Mouse (Mus musculus): Measurements from ENCODE around the gene Chmp6. TPM values are rescaled to one million over a fixed set of nuclear protein-coding genes. Genes with fewer than 3 reads are reported as not detected.

Chmp6 gene
- total RNA-seq, 2 experiments from 2014 or later: 37.3 to 37.9 TPM

DNA sequence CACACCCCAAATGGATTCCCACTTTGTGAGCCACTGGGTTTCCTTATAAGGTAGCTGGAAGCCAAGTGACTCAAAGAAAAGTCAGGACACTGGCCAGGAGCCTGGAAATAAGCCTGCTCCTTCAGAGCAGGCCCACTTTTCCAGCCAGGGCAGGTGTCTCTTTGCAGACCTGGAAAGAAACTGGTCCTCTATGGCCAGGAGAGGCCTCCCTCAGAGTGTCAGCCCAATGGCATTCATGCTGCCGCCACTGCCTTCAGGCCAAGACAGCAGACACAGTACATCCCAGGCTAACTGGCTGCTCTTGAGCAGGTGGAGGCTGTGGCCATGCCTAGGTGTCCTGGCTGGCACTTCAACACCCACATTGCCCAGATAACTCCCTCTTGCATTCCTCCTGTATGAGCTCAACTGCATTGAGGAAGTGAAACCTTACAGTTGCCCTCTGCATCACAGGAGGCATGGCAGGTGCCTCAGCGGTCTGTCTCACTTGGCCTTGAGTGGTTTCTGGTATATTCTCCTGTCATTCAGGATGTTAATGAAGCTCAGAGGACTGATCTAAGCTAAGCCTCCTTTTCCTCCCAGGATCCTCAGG is 41.6 kb downstream of the Chmp6 start:
- DNase-seq (ENCODE audit: low spot score in 2 of 2): no peak

GRCm38 (mm10) chr11:119955432-119955831 is 42.2 kb downstream of the Chmp6 start:
- DNase-seq (ENCODE audit: low spot score in 2 of 2): no peak

- DNase-seq (ENCODE audit: low spot score in 2 of 2): no peak
These were observed 43.3 kb downstream of the Chmp6 start for GRCm38 (mm10) chr11:119956590-119956989.

- no peak for DNase-seq (ENCODE audit: low spot score in 2 of 2)
These were observed 45.6 kb downstream of the Chmp6 start for GRCm38 (mm10) chr11:119958856-119959255.

GRCm38 (mm10) chr11:119959714-119960113 is 46.5 kb downstream of the Chmp6 start:
- no peak for DNase-seq (ENCODE audit: low spot score in 2 of 2)

- DNase-seq (ENCODE audit: low spot score in 2 of 2): no peak
These were observed 47.4 kb downstream of the Chmp6 start for GRCm38 (mm10) chr11:119960671-119961070.

- no peak for DNase-seq (ENCODE audit: low spot score in 2 of 2)
These were observed 48.3 kb downstream of the Chmp6 start for GRCm38 (mm10) chr11:119961511-119961910.

DNA sequence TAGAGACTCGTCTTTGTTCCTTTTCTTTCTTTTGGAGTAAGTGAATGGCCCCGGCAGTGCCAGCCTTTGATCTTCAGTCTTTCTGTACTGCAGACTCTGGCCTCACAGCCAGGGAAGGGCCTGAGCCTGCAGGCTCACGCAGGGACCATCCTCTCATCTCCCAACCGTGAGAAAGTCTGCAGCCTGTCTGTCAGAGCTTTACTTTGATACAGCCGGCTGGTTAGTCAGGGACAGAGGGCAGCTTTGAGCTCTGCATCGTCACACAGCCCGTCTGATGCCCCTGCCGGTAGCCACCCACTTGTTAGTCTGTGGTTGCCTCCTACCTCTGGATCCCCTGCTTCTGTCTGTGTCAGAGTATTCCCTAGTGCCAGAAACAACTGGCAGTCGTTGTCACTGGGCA is 51.8 kb downstream of the Chmp6 start:
- no peak for DNase-seq (ENCODE audit: low spot score in 2 of 2)

- DNase-seq (ENCODE audit: low spot score in 2 of 2): no peak
These were observed 53.1 kb downstream of the Chmp6 start for GRCm38 (mm10) chr11:119966294-119966693.

DNA sequence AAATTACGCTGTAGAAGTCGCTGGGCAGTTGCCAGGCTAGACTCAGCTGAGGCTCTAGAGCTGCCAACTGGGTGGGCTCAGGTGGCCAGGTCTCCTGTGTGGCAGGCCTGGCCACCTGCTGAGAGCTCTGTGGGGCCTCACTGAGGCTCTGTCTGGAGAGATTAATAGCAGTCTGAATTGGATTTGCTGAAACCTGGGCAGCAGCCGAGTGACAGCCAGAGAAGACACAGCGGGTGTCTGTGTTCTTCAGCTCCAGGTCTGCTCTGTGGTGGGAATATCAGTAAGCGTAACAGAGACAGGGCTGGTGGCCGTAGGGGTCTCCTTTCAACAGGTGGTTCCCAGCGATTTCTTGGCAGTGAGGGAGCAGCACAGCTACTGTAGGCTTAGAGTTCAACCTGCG is 54.2 kb downstream of the Chmp6 start:
- no peak for DNase-seq (ENCODE audit: low spot score in 2 of 2)

DNA sequence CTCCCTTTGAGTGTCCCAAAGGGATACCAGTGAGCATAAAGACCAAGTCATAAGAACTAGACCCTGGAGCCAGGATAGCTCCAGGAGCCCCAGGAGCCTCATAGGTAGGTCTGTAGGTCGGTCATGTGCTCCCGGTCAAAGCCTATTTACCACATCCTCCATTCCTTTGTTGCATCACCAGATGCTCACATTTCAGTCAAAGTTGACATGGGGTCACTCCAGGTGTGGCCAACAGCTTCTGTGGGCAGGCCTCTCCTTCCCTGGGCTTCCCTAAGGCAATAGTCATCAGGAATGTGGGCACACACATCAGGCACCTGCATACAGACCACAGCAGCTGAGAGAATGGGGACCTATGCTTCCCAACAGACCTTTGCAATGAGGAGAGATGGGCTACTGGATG is 54.7 kb downstream of the Chmp6 start:
- no peak for DNase-seq (ENCODE audit: low spot score in 2 of 2)

Other genes starting within 250 kb of the Chmp6 start
- 1 to 10 TPM; 8.1 to 8.5 TPM for gene Baiap2, start 29.3 kb downstream of the Chmp6 start, total RNA-seq (2021)
- 10 to 100 TPM; 25.9 to 29.2 TPM for gene Aatk, start 133.7 kb downstream of the Chmp6 start, total RNA-seq (2021)
- gene Cep131, start 173.4 kb downstream of the Chmp6 start, total RNA-seq (2021): 10 to 100 TPM; 22.5 to 24.4 TPM
- gene Tepsin, start 185.3 kb downstream of the Chmp6 start, total RNA-seq (2021): 1 to 10 TPM; 8.7 to 9.6 TPM
- gene Ndufaf8, start 185.5 kb downstream of the Chmp6 start, total RNA-seq (2021): 10 to 100 TPM; 44.2 to 44.3 TPM
- 100 to 1,000 TPM in 1 of 2 experiments, 10 to 100 TPM in 1; 88.6 to 100 TPM for gene Slc38a10, start 237.9 kb downstream of the Chmp6 start, total RNA-seq (2021)